Mouse (Mus musculus) CH12F3 (cell line): ENCODE data around the gene Tcaf1.

Experiments
- in situ Hi-C: fragments of 300-500 bp; cut with MboI; formaldehyde crosslinking; loops from 2 replicates; pipeline ENCODE4 v1.14.3; 2020; ENCODE audit warnings: low sequenced_read_pairs

The Tcaf1 gene

GRCm38 (mm10) chr6:42709291-42710211 lies at the start of gene Tcaf1:
Gene Tcaf1 (minus strand): TSS chr6:42710088.
- in situ Hi-C loops: no loop called here

GRCm38 (mm10) chr6:42756104-42756503 lies 46.2 kb upstream of the Tcaf1 start, which contains the start of gene Olfr38:
Gene Olfr38 (plus strand): TSS chr6:42756404.
- in situ Hi-C loops: no loop called here

- in situ Hi-C loops: no loop called here
These were observed 38.0 kb upstream of the Tcaf1 start for GRCm38 (mm10) chr6:42747846-42748245.

- in situ Hi-C loops: no loop called here
These were observed 32.4 kb upstream of the Tcaf1 start for GRCm38 (mm10) chr6:42742303-42742702.

GRCm38 (mm10) chr6:42739071-42739470 lies 29.2 kb upstream of the Tcaf1 start, which contains the start of gene Olfr453:
Gene Olfr453 (plus strand): TSS chr6:42739371.
- in situ Hi-C loops: no loop called here

- in situ Hi-C loops: no loop called here
These were observed 8.1 kb upstream of the Tcaf1 start for GRCm38 (mm10) chr6:42717973-42718372.

GRCm38 (mm10) chr6:42714668-42715067 lies 4.8 kb upstream of the Tcaf1 start:
- in situ Hi-C loops: no loop called here

GRCm38 (mm10) chr6:42692517-42693190 lies 17.2 kb downstream of the Tcaf1 start:
- in situ Hi-C loops: no loop called here

GRCm38 (mm10) chr6:42692154-42692516 lies 17.8 kb downstream of the Tcaf1 start:
- in situ Hi-C loops: no loop called here

- in situ Hi-C loops: no loop called here
These were observed 20.1 kb downstream of the Tcaf1 start for GRCm38 (mm10) chr6:42689761-42690160.

GRCm38 (mm10) chr6:42687907-42688306 lies 22.0 kb downstream of the Tcaf1 start:
- in situ Hi-C loops: no loop called here

- in situ Hi-C loops: no loop called here
These were observed 29.8 kb downstream of the Tcaf1 start for GRCm38 (mm10) chr6:42680077-42680476.

- in situ Hi-C loops: no loop called here
These were observed 33.9 kb downstream of the Tcaf1 start for GRCm38 (mm10) chr6:42676011-42676410.

GRCm38 (mm10) chr6:42671767-42672166 lies 38.1 kb downstream of the Tcaf1 start:
- in situ Hi-C loops: no loop called here

- in situ Hi-C loops: no loop called here
These were observed 42.2 kb downstream of the Tcaf1 start for GRCm38 (mm10) chr6:42667722-42668121.

- in situ Hi-C loops: no loop called here
These were observed 48.1 kb downstream of the Tcaf1 start for GRCm38 (mm10) chr6:42661739-42662138.

GRCm38 (mm10) chr6:42644912-42645549 lies 64.9 kb downstream of the Tcaf1 start, which contains the start of gene Tcaf2:
Gene Tcaf2 (minus strand): TSS chr6:42645254.
- in situ Hi-C loops: no loop called here

- in situ Hi-C loops: no loop called here
These were observed 75.5 kb downstream of the Tcaf1 start for GRCm38 (mm10) chr6:42634393-42634792.

- in situ Hi-C loops: no loop called here
These were observed 78.5 kb downstream of the Tcaf1 start for GRCm38 (mm10) chr6:42631395-42631794.
